Comparison of ENCODE assay signal across 19 mouse cellular contexts in the genomic region with DNA sequence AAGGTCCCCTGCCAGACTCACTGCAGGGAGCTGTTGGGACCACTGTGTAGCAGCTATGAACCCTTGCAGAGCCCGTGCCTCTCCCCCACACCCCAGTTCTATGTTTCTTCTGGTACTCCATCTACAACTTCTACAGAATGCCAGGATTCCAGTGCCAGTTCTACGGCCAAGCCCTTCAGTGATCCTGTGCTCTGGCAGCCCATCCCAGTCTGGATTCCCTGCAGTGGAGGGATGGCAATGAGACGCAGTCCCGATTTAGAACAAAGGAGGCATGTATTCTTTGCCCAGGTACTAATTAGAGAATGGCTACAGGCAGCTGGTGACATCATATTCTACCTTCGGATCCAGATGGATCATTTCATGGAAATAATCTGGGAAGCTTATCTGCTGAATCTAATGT. TPM values are rescaled to one million over a fixed set of nuclear protein-coding genes. Genes with fewer than 3 reads are reported as not detected.
DNase-seq lines count a peak whose midpoint lies in the region; ATAC-seq and TF ChIP-seq lines count a peak whose summit lies in the region.
"Had no signal": no experiment of that assay in that cellular context is flagged by ENCODE, and none has a peak within 500 bp of the region (broad histone marks: within the 10 kb centered on the region; RNA-seq: fewer than 3 reads in every experiment).

No protein-coding gene starts in this region.

- no peaks in the 10 kb centered on the region for H3K9me3 ChIP-seq in kidney, embryonic 16.5 days (ENCODE audit: low read length)
- no peaks in the 10 kb centered on the region for H3K9me3 ChIP-seq in heart, embryonic 10.5 days
- no peaks in the 10 kb centered on the region for H3K9me3 ChIP-seq in limb, embryonic 10.5 days (replicated peaks)
- H3K9me3 ChIP-seq in hindbrain, postnatal 0 days (ENCODE audit: low read length), result no peaks in the 10 kb centered on the region
- H3K9me3 ChIP-seq in forebrain, embryonic 13.5 days (replicated peaks), result no peaks in the 10 kb centered on the region
- H3K9me3 ChIP-seq: hindbrain, embryonic 15.5 days; limb, embryonic 15.5 days; neural tube, embryonic 12.5 days had no signal

- H3K36me3 ChIP-seq in kidney, embryonic 16.5 days (ENCODE audit: insufficient read depth, low read length), result no peaks in the 10 kb centered on the region
- no peaks in the 10 kb centered on the region for H3K36me3 ChIP-seq in heart, embryonic 10.5 days
- no peaks in the 10 kb centered on the region for H3K36me3 ChIP-seq in limb, embryonic 10.5 days
- no peaks in the 10 kb centered on the region for H3K36me3 ChIP-seq in hindbrain, postnatal 0 days (ENCODE audit: insufficient read depth, low read length)
- no peaks in the 10 kb centered on the region for H3K36me3 ChIP-seq in forebrain, embryonic 13.5 days (ENCODE audit: poor library complexity, severe bottlenecking)
- H3K36me3 ChIP-seq: hindbrain, embryonic 15.5 days; limb, embryonic 15.5 days; neural tube, embryonic 12.5 days had no signal

- WGBS in kidney, embryonic 16.5 days, result 70% methylated on average over 5 of the region's 5 CpGs
- WGBS in heart, embryonic 10.5 days, result 60% methylated on average over 5 of the region's 5 CpGs
- 75% methylated on average over 5 of the region's 5 CpGs for WGBS in limb, embryonic 10.5 days
- WGBS in hindbrain, postnatal 0 days, result 65% methylated on average over 5 of the region's 5 CpGs
- WGBS in forebrain, embryonic 13.5 days, result 51% methylated on average over 5 of the region's 5 CpGs

- H3K4me2 ChIP-seq in kidney, embryonic 16.5 days (replicated peaks; ENCODE audit: low read depth, low read length), result no peak overlapping the region
- H3K4me2 ChIP-seq in hindbrain, postnatal 0 days (ENCODE audit: low read depth, low read length), result no peak overlapping the region
- no peak overlapping the region for H3K4me2 ChIP-seq in forebrain, embryonic 13.5 days
- H3K4me2 ChIP-seq: hindbrain, embryonic 15.5 days; limb, embryonic 15.5 days; neural tube, embryonic 12.5 days had no signal

- H3K4me1 ChIP-seq in kidney, embryonic 16.5 days (ENCODE audit: insufficient read depth, low read length), result peaks cover 5% of the 10 kb centered on the region; the same call in 1 of the 2 replicates
- peaks cover 48% of the 10 kb centered on the region for H3K4me1 ChIP-seq in heart, embryonic 10.5 days
- H3K4me1 ChIP-seq in limb, embryonic 10.5 days, result peaks cover 33% of the 10 kb centered on the region
- H3K4me1 ChIP-seq in hindbrain, postnatal 0 days (ENCODE audit: insufficient read depth, low read length), result no peaks in the 10 kb centered on the region
- no peaks in the 10 kb centered on the region for H3K4me1 ChIP-seq in forebrain, embryonic 13.5 days
- H3K4me1 ChIP-seq: hindbrain, embryonic 15.5 days; neural tube, embryonic 12.5 days had no signal

- H3K4me3 ChIP-seq in kidney, embryonic 16.5 days (ENCODE audit: low read length), result no peak overlapping the region
- H3K4me3 ChIP-seq in heart, embryonic 10.5 days, result no peak overlapping the region
- H3K4me3 ChIP-seq in limb, embryonic 10.5 days, result no peak overlapping the region
- H3K4me3 ChIP-seq in hindbrain, postnatal 0 days (ENCODE audit: low read length), result no peak overlapping the region
- no peak overlapping the region for H3K4me3 ChIP-seq in forebrain, embryonic 13.5 days
- H3K4me3 ChIP-seq: erythroblast, embryonic 14.5 days; hindbrain, embryonic 15.5 days; limb, embryonic 15.5 days; neural tube, embryonic 12.5 days had no signal

- peak overlapping the region; percentile 19; the same call in 1 of the 2 replicates for H3K27ac ChIP-seq in kidney, embryonic 16.5 days (ENCODE audit: low read length)
- H3K27ac ChIP-seq in heart, embryonic 10.5 days, result peak overlapping the region; percentile 75
- H3K27ac ChIP-seq in limb, embryonic 10.5 days, result peak overlapping the region; percentile 7; the same call in 1 of the 2 replicates
- no peak overlapping the region for H3K27ac ChIP-seq in hindbrain, postnatal 0 days
- H3K27ac ChIP-seq in forebrain, embryonic 13.5 days, result no peak overlapping the region
- H3K27ac ChIP-seq: hindbrain, embryonic 15.5 days; limb, embryonic 15.5 days; neural tube, embryonic 12.5 days had no signal

- no peak for DNase-seq in cerebellum, adult 11-12 months
- no peak for DNase-seq in kidney, postnatal 4 days
- DNase-seq in heart, embryonic 10.5 days (ENCODE audit: low spot score), result no peak
- DNase-seq in limb, embryonic 10.5 days (ENCODE audit: low spot score), result no peak
- DNase-seq in hindbrain, postnatal 0 days (ENCODE audit: low spot score), result no peak
- DNase-seq: kidney, postnatal 25 days; layer of hippocampus, adult 9-11 months; lung, adult 18-20 months; thymus, postnatal 14 days had no signal

- TF ChIP-seq CTCF in hindbrain, postnatal 0 days (IDR thresholded peaks at IDR 0.05; ENCODE audit: low read depth), result no peak

- H3K27me3 ChIP-seq in kidney, embryonic 16.5 days (ENCODE audit: insufficient read depth, low read length), result no peaks in the 10 kb centered on the region
- no peaks in the 10 kb centered on the region for H3K27me3 ChIP-seq in heart, embryonic 10.5 days (ENCODE audit: insufficient read depth, poor library complexity, severe bottlenecking)
- H3K27me3 ChIP-seq in limb, embryonic 10.5 days (ENCODE audit: low read depth, poor library complexity, severe bottlenecking), result 0 out of 2 replicates have a peak, but pooled peaks cover 2% of the 10 kb centered on the region
- H3K27me3 ChIP-seq in hindbrain, postnatal 0 days (ENCODE audit: insufficient read depth, low read length), result no peaks in the 10 kb centered on the region
- H3K27me3 ChIP-seq in forebrain, embryonic 13.5 days, result no peaks in the 10 kb centered on the region
- H3K27me3 ChIP-seq: hindbrain, embryonic 15.5 days; limb, embryonic 15.5 days; neural tube, embryonic 12.5 days had no signal

- ATAC-seq in cerebellum, adult (ENCODE audit: insufficient number of reproducible peaks, low FRiP score, low TSS enrichment), result 0 out of 2 replicates have a peak, but pooled peaks have one; percentile 36
- no peak for ATAC-seq in kidney, embryonic 16.5 days (ENCODE audit: low FRiP score, low TSS enrichment)
- no peak for ATAC-seq in hindbrain, postnatal 0 days
- ATAC-seq in forebrain, embryonic 13.5 days, result no peak
- ATAC-seq: forebrain, embryonic 16.5 days; intestine, postnatal 0 days had no signal

- 0 out of 2 replicates have a peak overlapping the region, but pooled peaks have one; percentile 14 for H3K9ac ChIP-seq in kidney, embryonic 16.5 days (replicated peaks; ENCODE audit: low read length)
- H3K9ac ChIP-seq in hindbrain, postnatal 0 days (replicated peaks; ENCODE audit: low read length), result no peak overlapping the region
- no peak overlapping the region for H3K9ac ChIP-seq in forebrain, embryonic 13.5 days
- H3K9ac ChIP-seq: hindbrain, embryonic 15.5 days; limb, embryonic 15.5 days; neural tube, embryonic 12.5 days had no signal

RNA-seq across cellular contexts. Expression of a gene that starts 13.9 kb away (rescaled TPM):
- 10.3 and 11.7 TPM in 2 replicates for polyA plus RNA-seq in kidney, embryonic 16.5 days (2015; fragmentation: Nextera tagmentation; extraction: Ambion mirVana)
- 119 and 154 TPM in 2 replicates for polyA plus RNA-seq in heart, embryonic 10.5 days (2016; fragmentation: Nextera tagmentation; extraction: Ambion mirVana)
- polyA plus RNA-seq in limb, embryonic 10.5 days (2016; fragmentation: Nextera tagmentation; extraction: Ambion mirVana), result 14.3 and 23.3 TPM in 2 replicates
- total RNA-seq in hindbrain, postnatal 0 days (2014; rRNA removed), result 30.3 and 37.6 TPM in 2 replicates
- polyA plus RNA-seq in hindbrain, postnatal 0 days (2015; fragmentation: Nextera tagmentation; extraction: Ambion mirVana), result 44.4 and 46.0 TPM in 2 replicates
- polyA plus RNA-seq in forebrain, embryonic 13.5 days (2015; fragmentation: Nextera tagmentation; extraction: Ambion mirVana), result 25.7 and 27.8 TPM in 2 replicates
- total RNA-seq: monocyte, adult 5-6 weeks had no signal

RNA-seq across cellular contexts. Expression of a gene that starts 41.5 kb away (rescaled TPM):
- polyA plus RNA-seq in kidney, embryonic 16.5 days (2015; fragmentation: Nextera tagmentation; extraction: Ambion mirVana), result 125 and 139 TPM in 2 replicates
- 78.3 and 102 TPM in 2 replicates for polyA plus RNA-seq in heart, embryonic 10.5 days (2016; fragmentation: Nextera tagmentation; extraction: Ambion mirVana)
- polyA plus RNA-seq in limb, embryonic 10.5 days (2016; fragmentation: Nextera tagmentation; extraction: Ambion mirVana), result 111 TPM in 2 replicates
- total RNA-seq in hindbrain, postnatal 0 days (2014; rRNA removed), result 45.2 and 52.0 TPM in 2 replicates
- polyA plus RNA-seq in hindbrain, postnatal 0 days (2015; fragmentation: Nextera tagmentation; extraction: Ambion mirVana), result 165 and 170 TPM in 2 replicates
- 154 and 158 TPM in 2 replicates for polyA plus RNA-seq in forebrain, embryonic 13.5 days (2015; fragmentation: Nextera tagmentation; extraction: Ambion mirVana)

Comparison
In these comparisons a context has a peak if more than half of its experiments do, and no peak if none do; other contexts are left out.
1. H3K27ac ChIP-seq: peak in kidney, embryonic 16.5 days (single experiment), heart, embryonic 10.5 days (single experiment) and limb, embryonic 10.5 days (single experiment); none in hindbrain, postnatal 0 days (single experiment) and forebrain, embryonic 13.5 days (single experiment).